Mouse (Mus musculus) bone marrow macrophage, adult 2 months (primary cell): ENCODE measurements around the gene Galk1.

ENCODE experiments used
- CTCF ChIP-seq: IDR thresholded peaks from 2 replicates; pipeline ENCODE4 v1.5.1; 2012; ENCODE audit warnings: low read depth, mild to moderate bottlenecking, low read length, moderate library complexity
- POLR2A ChIP-seq: IDR thresholded peaks from 2 replicates; pipeline ENCODE4 v1.6.1; 2012; ENCODE audit warnings: mild to moderate bottlenecking, low read depth, low read length, borderline replicate concordance

DNA sequence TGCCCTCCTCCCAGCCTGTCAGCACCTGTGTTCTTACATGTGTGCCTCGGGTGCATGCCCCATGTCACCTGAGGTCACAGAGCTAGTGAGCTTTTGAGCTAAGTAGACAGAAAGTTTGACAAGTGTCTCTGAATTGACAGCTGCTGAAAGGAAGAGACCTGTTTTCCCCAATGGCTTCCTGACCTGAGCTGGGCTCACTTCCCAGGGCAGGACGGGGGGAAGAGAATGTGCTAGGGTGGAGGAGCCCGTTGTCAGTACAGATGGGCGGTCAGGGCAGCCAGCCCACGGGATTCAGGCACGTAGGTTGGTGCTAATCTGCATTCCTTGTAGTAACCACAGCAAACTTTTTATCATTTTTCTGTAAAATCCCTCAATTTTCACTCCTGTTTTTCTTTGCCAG, 28.1 kb upstream of the Galk1 start:
- TF ChIP-seq CTCF (no peak), POLR2A (no peak)
